Comparison of ENCODE assay signal across 1 mouse cellular context in the genomic region with DNA sequence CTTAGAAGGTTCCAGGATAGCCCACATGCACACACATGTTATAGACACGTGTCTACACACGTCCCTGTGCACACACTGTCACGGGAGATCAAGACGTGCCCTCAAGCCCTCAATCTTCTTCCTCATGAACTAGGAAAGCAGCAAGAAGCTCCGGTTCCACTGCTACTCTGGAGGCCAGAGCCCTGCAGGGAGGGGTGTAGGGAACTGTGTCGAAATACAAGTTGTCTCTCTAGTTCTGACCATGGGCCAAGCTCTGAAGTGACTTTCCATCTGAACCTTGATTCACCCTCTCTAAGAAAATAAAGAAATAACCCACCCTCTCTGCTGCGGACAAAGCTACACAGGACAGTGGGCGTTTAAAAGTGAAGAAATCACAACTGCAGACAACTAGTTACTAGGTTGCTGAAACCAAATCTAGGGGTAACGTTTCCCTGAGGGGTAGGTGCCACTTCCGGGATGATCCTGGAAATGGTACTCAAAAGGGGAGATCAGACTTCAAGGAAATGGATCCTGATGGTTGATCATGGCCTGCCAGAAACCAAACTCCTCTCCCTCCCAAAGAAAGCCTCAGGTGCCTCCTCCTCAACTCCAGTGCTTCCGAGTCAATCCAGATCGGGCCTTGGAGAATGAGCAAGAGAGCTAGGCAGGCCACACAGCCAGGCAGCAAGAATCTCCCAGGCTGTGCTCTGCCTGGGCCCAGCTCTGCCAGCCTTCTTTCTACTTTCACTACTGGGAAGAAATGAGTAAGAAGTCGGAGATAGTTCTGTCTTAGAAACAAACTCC.
TF ChIP-seq lines count a peak whose summit lies in the region.

No protein-coding gene starts in this region.

TF ChIP-seq in MEL, 35 proteins besides CTCF, POLR2A, EP300 and RAD21:
- TF ChIP-seq HCFC1 (IDR thresholded peaks at IDR 0.05; ENCODE audit: low read depth, low read length) (no peak), USF2 (IDR thresholded peaks at IDR 0.05; ENCODE audit: borderline replicate concordance in 1 of 2, insufficient read depth in 1 of 2, low read depth in 1 of 2, low read length in 2 of 2) (no peak), NELFE (IDR thresholded peaks at IDR 0.05; ENCODE audit: low read depth, low read length) (no peak), MAZ (IDR thresholded peaks at IDR 0.05; ENCODE audit: low read depth, low read length) (no peak), JUND (IDR thresholded peaks at IDR 0.05; ENCODE audit: low read depth, low read length) (no peak), TCF12 (IDR thresholded peaks at IDR 0.05; ENCODE audit: low read depth, low read length) (no peak), CHD2 (IDR thresholded peaks at IDR 0.05; ENCODE audit: low read length) (no peak), GABPA (IDR thresholded peaks at IDR 0.05; ENCODE audit: low read depth, low read length) (no peak), KAT2A (conservative IDR thresholded peaks at IDR 0.05; ENCODE audit: low read depth, low read length) (no peak), MXI1 (IDR thresholded peaks at IDR 0.05; ENCODE audit: low read depth, low read length) (no peak), TBP (IDR thresholded peaks at IDR 0.05; ENCODE audit: low read depth, low read length) (no peak), ZC3H11A (IDR thresholded peaks at IDR 0.05; ENCODE audit: low read depth, low read length) (no peak), ZKSCAN1 (IDR thresholded peaks at IDR 0.05; ENCODE audit: low read depth, low read length) (no peak), TAL1 (IDR thresholded peaks at IDR 0.05; ENCODE audit: low read length) (no peak), MAX (IDR thresholded peaks at IDR 0.05; ENCODE audit: low read length) (no peak), MEF2A (IDR thresholded peaks at IDR 0.05; ENCODE audit: extremely low read depth, insufficient replicate concordance, low read depth, low read length, poor library complexity, severe bottlenecking) (no peak), MYC (IDR thresholded peaks at IDR 0.05; ENCODE audit: low read depth, low read length) (no peak), ZMIZ1 (IDR thresholded peaks at IDR 0.05; ENCODE audit: low read depth, low read length) (no peak)
